Mouse (Mus musculus): ENCODE results near the gene Zhx3. TPM values are rescaled to one million over a fixed set of nuclear protein-coding genes. Genes with fewer than 3 reads are reported as not detected.

Gene Zhx3
- polyA plus RNA-seq, 1 experiment = 43.0 TPM

DNA sequence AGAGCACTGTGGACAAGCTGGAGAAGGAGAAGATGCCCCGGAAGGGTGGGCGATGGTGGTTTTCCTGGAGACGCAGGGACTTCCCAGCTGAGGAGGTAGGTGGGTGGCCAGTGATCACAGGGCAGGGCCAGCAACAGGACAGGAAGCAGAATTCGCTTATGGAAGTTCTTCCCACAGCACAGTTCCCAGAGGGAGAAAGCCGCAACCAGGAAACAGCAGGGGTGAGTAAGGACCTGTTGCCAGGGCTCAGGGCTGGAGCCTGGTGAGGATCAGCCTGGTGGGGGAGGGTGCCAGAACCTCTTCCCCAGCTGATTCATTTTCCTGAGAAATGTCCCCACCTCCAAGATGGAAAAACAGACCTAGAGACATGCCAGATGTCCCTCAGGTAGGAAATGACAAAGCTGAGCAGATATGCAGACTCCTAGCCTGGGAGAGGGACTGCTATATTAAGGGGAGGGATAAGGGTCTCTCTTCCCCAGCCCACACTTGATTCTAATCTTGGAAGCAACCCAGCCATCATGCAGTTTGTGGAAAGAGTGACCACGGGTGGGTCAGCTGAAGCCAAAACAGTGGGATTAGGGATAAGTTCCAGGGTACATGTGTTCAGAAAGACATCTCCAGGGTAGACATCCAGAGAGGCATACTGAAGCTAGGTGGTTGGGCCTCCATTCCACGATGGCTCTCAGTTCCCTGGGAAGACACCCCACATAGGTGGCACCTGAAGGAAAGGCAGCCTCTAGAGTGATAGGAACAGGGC, 29.0 kb upstream of the Zhx3 start:
- H3K27ac ChIP-seq (ENCODE audit: control insufficient read depth, insufficient read depth, low read depth, low read length) = no peak overlapping the region
- no peak overlapping the region for H3K4me3 ChIP-seq (ENCODE audit: control insufficient read depth, low read depth, low read length)
- no peaks in the 10 kb centered on the region for H3K4me1 ChIP-seq (ENCODE audit: control insufficient read depth, insufficient read depth, low read length)
- H3K27me3 ChIP-seq (ENCODE audit: control insufficient read depth, insufficient read depth, low read length) = no peaks in the 10 kb centered on the region
- no peak for TF ChIP-seq POLR2A (IDR thresholded peaks at IDR 0.05; ENCODE audit: control insufficient read depth, low read depth, low read length)
- TF ChIP-seq CTCF (IDR thresholded peaks at IDR 0.05; ENCODE audit: control insufficient read depth, insufficient read depth, insufficient replicate concordance, low read depth, low read length) = no peak
- no peaks in the 10 kb centered on the region for H3K36me3 ChIP-seq (ENCODE audit: control insufficient read depth, insufficient read depth, low read length)

- no peak overlapping the region for H3K4me3 ChIP-seq (ENCODE audit: control insufficient read depth, low read depth, low read length)
Observed at GRCm38 (mm10) chr2:160891697-160892096, 18.9 kb upstream of the Zhx3 start.

GRCm38 (mm10) chr2:160891045-160891444, 18.2 kb upstream of the Zhx3 start:
- Histone ChIP-seq H3K4me3 (ENCODE audit: control insufficient read depth, low read depth, low read length) (no peak overlapping the region), H3K4me1 (ENCODE audit: control insufficient read depth, insufficient read depth, low read length) (peaks cover 8% of the 10 kb centered on the region), H3K27me3 (ENCODE audit: control insufficient read depth, insufficient read depth, low read length) (no peaks in the 10 kb centered on the region), H3K36me3 (ENCODE audit: control insufficient read depth, insufficient read depth, low read length) (no peaks in the 10 kb centered on the region), H3K27ac (ENCODE audit: control insufficient read depth, insufficient read depth, low read depth, low read length) (no peak overlapping the region)
- TF ChIP-seq POLR2A (IDR thresholded peaks at IDR 0.05; ENCODE audit: control insufficient read depth, low read depth, low read length) (no peak), CTCF (IDR thresholded peaks at IDR 0.05; ENCODE audit: control insufficient read depth, insufficient read depth, insufficient replicate concordance, low read depth, low read length) (no peak)

More at GRCm38 (mm10) chr2:160891697-160892096, 18.9 kb upstream of the Zhx3 start:
- H3K4me1 ChIP-seq (ENCODE audit: control insufficient read depth, insufficient read depth, low read length) = peaks cover 8% of the 10 kb centered on the region
- H3K27ac ChIP-seq (ENCODE audit: control insufficient read depth, insufficient read depth, low read depth, low read length) = no peak overlapping the region
- no peaks in the 10 kb centered on the region for H3K27me3 ChIP-seq (ENCODE audit: control insufficient read depth, insufficient read depth, low read length)
- no peaks in the 10 kb centered on the region for H3K36me3 ChIP-seq (ENCODE audit: control insufficient read depth, insufficient read depth, low read length)
- no peak for TF ChIP-seq POLR2A (IDR thresholded peaks at IDR 0.05; ENCODE audit: control insufficient read depth, low read depth, low read length)
- TF ChIP-seq CTCF (IDR thresholded peaks at IDR 0.05; ENCODE audit: control insufficient read depth, insufficient read depth, insufficient replicate concordance, low read depth, low read length) = no peak

DNA sequence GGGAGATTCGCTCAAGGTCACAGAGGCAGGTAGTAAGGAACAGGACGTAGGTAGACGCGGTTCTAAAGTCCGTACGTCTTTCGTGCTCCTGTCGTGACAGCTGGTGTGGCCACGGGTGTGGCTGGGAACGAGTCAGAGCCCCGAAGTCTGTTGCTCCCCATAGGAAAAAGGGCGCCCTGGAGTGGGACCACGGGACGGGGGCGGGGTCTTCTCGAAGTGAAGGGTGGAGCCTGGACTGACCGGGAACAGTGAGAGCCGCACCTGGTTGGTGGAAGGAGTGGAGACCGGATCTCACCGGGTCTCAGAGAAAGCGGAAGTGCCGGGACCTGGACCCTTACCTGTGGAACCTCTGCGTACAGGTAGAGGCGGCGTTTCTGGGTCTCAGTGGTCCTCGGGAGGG, 15.1 kb upstream of the Zhx3 start:
- no peak overlapping the region for H3K27ac ChIP-seq (ENCODE audit: control insufficient read depth, insufficient read depth, low read depth, low read length)
- no peaks in the 10 kb centered on the region for H3K27me3 ChIP-seq (ENCODE audit: control insufficient read depth, insufficient read depth, low read length)
- H3K36me3 ChIP-seq (ENCODE audit: control insufficient read depth, insufficient read depth, low read length) = no peaks in the 10 kb centered on the region
- TF ChIP-seq POLR2A (IDR thresholded peaks at IDR 0.05; ENCODE audit: control insufficient read depth, low read depth, low read length) (peak; percentile 42; the same call in 1 of the 2 replicates), CTCF (IDR thresholded peaks at IDR 0.05; ENCODE audit: control insufficient read depth, insufficient read depth, insufficient replicate concordance, low read depth, low read length) (no peak)
- H3K4me1 ChIP-seq (ENCODE audit: control insufficient read depth, insufficient read depth, low read length) = peaks cover 8% of the 10 kb centered on the region
- H3K4me3 ChIP-seq (ENCODE audit: control insufficient read depth, low read depth, low read length) = peak overlapping the region; percentile 81

- no peaks in the 10 kb centered on the region for H3K36me3 ChIP-seq (ENCODE audit: control insufficient read depth, insufficient read depth, low read length)
- no peaks in the 10 kb centered on the region for H3K27me3 ChIP-seq (ENCODE audit: control insufficient read depth, insufficient read depth, low read length)
- H3K4me1 ChIP-seq (ENCODE audit: control insufficient read depth, insufficient read depth, low read length) = peaks cover 8% of the 10 kb centered on the region
- H3K27ac ChIP-seq (ENCODE audit: control insufficient read depth, insufficient read depth, low read depth, low read length) = no peak overlapping the region
- TF ChIP-seq CTCF (IDR thresholded peaks at IDR 0.05; ENCODE audit: control insufficient read depth, insufficient read depth, insufficient replicate concordance, low read depth, low read length) = peak; percentile 78; the same call in 1 of the 2 replicates
- no peak for TF ChIP-seq POLR2A (IDR thresholded peaks at IDR 0.05; ENCODE audit: control insufficient read depth, low read depth, low read length)
- H3K4me3 ChIP-seq (ENCODE audit: control insufficient read depth, low read depth, low read length) = peak overlapping the region; percentile 81
Observed at GRCm38 (mm10) chr2:160887284-160887683, 14.5 kb upstream of the Zhx3 start.

GRCm38 (mm10) chr2:160886221-160886620, 13.4 kb upstream of the Zhx3 start:
- Histone ChIP-seq H3K4me3 (ENCODE audit: control insufficient read depth, low read depth, low read length) (no peak overlapping the region), H3K27ac (ENCODE audit: control insufficient read depth, insufficient read depth, low read depth, low read length) (no peak overlapping the region), H3K4me1 (ENCODE audit: control insufficient read depth, insufficient read depth, low read length) (peaks cover 8% of the 10 kb centered on the region), H3K27me3 (ENCODE audit: control insufficient read depth, insufficient read depth, low read length) (no peaks in the 10 kb centered on the region), H3K36me3 (ENCODE audit: control insufficient read depth, insufficient read depth, low read length) (no peaks in the 10 kb centered on the region)
- TF ChIP-seq CTCF (IDR thresholded peaks at IDR 0.05; ENCODE audit: control insufficient read depth, insufficient read depth, insufficient replicate concordance, low read depth, low read length) = no peak

DNA sequence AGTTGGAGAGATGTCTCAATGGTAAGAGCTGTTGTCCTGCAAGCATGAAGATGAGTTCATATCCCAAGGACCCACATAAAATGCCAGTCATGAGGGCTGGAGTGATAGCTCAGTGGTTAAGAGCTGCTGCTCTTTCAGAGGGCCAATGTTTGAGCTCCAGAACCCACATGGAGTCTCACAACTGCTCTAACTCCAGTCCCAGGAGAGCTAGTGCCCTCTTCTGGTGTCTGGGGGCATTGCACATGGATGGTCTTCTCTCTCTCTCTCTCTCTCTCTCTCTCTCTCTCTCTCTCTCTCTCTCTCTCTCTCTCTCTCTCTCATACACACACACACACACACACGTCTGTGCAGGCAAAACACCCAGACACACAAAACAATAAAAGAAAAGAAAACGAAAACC, 12.0 kb upstream of the Zhx3 start:
- Histone ChIP-seq H3K27me3 (ENCODE audit: control insufficient read depth, insufficient read depth, low read length) (no peaks in the 10 kb centered on the region), H3K27ac (ENCODE audit: control insufficient read depth, insufficient read depth, low read depth, low read length) (no peak overlapping the region), H3K4me3 (ENCODE audit: control insufficient read depth, low read depth, low read length) (no peak overlapping the region), H3K4me1 (ENCODE audit: control insufficient read depth, insufficient read depth, low read length) (peaks cover 8% of the 10 kb centered on the region), H3K36me3 (ENCODE audit: control insufficient read depth, insufficient read depth, low read length) (no peaks in the 10 kb centered on the region)
- TF ChIP-seq CTCF (IDR thresholded peaks at IDR 0.05; ENCODE audit: control insufficient read depth, insufficient read depth, insufficient replicate concordance, low read depth, low read length) (peak; percentile 46; the same call in 1 of the 2 replicates), POLR2A (IDR thresholded peaks at IDR 0.05; ENCODE audit: control insufficient read depth, low read depth, low read length) (no peak)

Measured in testis, adult 2 months (tissue).